Comparison of ENCODE assay signal across 8 mouse cellular contexts in the genomic region with DNA sequence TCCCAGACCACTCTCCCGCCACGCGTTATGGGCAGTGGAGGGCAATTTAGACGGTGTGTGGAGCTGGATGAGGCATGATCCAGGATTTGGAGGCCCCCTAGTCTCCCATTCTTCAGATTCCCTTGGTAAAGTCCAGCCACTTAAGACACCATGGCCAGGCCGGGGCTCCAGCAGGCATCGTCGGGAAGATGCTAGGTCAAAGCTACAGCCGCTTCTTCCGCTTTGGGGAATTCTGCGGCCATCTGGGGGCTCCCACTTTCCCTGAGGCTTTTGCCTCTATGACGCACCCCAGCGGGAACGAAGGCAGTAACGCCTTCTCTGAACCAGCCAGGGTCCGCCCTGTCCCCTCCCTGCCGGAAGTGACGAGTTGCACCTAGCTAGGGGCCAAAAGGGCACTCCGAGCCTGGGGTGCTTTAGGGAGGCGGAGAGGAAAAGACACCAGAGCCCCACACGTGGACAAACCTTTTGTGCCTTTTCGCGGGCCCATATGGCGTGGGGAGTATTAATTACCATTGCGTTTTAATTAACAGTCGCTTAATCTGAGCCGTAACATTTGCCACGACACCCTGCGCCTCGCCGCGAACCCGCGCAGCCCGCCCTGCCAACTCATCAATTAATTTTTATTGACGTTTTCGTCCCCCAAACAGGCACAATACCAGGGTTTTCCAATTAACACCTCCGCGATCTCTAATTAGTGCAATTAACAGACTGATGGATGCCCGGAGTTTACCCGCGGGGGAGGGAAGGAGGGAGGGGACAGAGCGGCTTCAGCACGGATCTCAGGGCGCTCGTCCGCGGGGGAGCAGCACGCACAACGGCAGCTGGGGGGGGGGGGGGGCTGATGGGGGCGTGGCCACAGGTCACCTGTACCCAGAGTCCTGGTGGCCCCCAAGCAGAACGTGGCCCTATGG. TPM values are rescaled to one million over a fixed set of nuclear protein-coding genes. Genes with fewer than 3 reads are reported as not detected.
DNase-seq lines count a peak whose midpoint lies in the region; ATAC-seq lines count a peak whose summit lies in the region.

No protein-coding gene starts in this region.

- H3K36me3 ChIP-seq in forebrain, embryonic 16.5 days (ENCODE audit: control insufficient read depth, insufficient read depth): no peaks in the 10 kb centered on the region
- no peaks in the 10 kb centered on the region for H3K36me3 ChIP-seq in hindbrain, embryonic 12.5 days
- peaks cover 15% of the 10 kb centered on the region for H3K36me3 ChIP-seq in limb, embryonic 13.5 days
- H3K36me3 ChIP-seq in midbrain, embryonic 12.5 days: peaks cover under 1% of the 10 kb centered on the region; the same call in 1 of the 2 replicates

- DNase-seq in T-cell, adult 2 months (ENCODE audit: low spot score): peak; percentile 71
- DNase-seq in cerebellum, adult 11 months: peak; percentile 48
- peak; percentile 50 to 66 for DNase-seq in thymus, adult 18-20 months
- no peak for DNase-seq in testis, postnatal 10 days (ENCODE audit: low spot score)

- peak overlapping the region; percentile 42 for H3K4me3 ChIP-seq in forebrain, embryonic 16.5 days (replicated peaks; ENCODE audit: low read length)
- peak overlapping the region; percentile 25 for H3K4me3 ChIP-seq in hindbrain, embryonic 12.5 days
- H3K4me3 ChIP-seq in limb, embryonic 13.5 days: peak overlapping the region; percentile 32
- peak overlapping the region; percentile 29 for H3K4me3 ChIP-seq in midbrain, embryonic 12.5 days

- H3K9ac ChIP-seq in forebrain, embryonic 16.5 days (replicated peaks; ENCODE audit: low read depth, low read length): peak overlapping the region; percentile 42
- peak overlapping the region; percentile 36; the same call in 1 of the 2 replicates for H3K9ac ChIP-seq in hindbrain, embryonic 12.5 days
- H3K9ac ChIP-seq in limb, embryonic 13.5 days: peak overlapping the region; percentile 3; the same call in 1 of the 2 replicates
- H3K9ac ChIP-seq in midbrain, embryonic 12.5 days (replicated peaks): peak overlapping the region; percentile 11; the same call in 1 of the 2 replicates

- 7% methylated on average over 49 of the region's 51 CpGs for WGBS in forebrain, embryonic 16.5 days
- 12% methylated on average over 50 of the region's 51 CpGs for WGBS in hindbrain, embryonic 12.5 days
- WGBS in limb, embryonic 13.5 days: 10% methylated on average over 51 of the region's 51 CpGs
- 10% methylated on average over 50 of the region's 51 CpGs for WGBS in midbrain, embryonic 12.5 days

- no peaks in the 10 kb centered on the region for H3K9me3 ChIP-seq in forebrain, embryonic 16.5 days (ENCODE audit: control insufficient read depth, low read length)
- no peaks in the 10 kb centered on the region for H3K9me3 ChIP-seq in hindbrain, embryonic 12.5 days (replicated peaks)
- H3K9me3 ChIP-seq in limb, embryonic 13.5 days: no peaks in the 10 kb centered on the region
- no peaks in the 10 kb centered on the region for H3K9me3 ChIP-seq in midbrain, embryonic 12.5 days

- peaks cover 16% of the 10 kb centered on the region; the same call in 1 of the 2 replicates for H3K27me3 ChIP-seq in forebrain, embryonic 16.5 days (replicated peaks; ENCODE audit: control insufficient read depth, insufficient read depth, low read length)
- peaks cover 28% of the 10 kb centered on the region for H3K27me3 ChIP-seq in hindbrain, embryonic 12.5 days
- no peaks in the 10 kb centered on the region for H3K27me3 ChIP-seq in limb, embryonic 13.5 days
- peaks cover 21% of the 10 kb centered on the region for H3K27me3 ChIP-seq in midbrain, embryonic 12.5 days

- peaks cover 62% of the 10 kb centered on the region for H3K4me1 ChIP-seq in forebrain, embryonic 16.5 days (replicated peaks; ENCODE audit: control insufficient read depth, insufficient read depth, low read length)
- peaks cover 63% of the 10 kb centered on the region for H3K4me1 ChIP-seq in hindbrain, embryonic 12.5 days
- peaks cover 72% of the 10 kb centered on the region for H3K4me1 ChIP-seq in limb, embryonic 13.5 days
- H3K4me1 ChIP-seq in midbrain, embryonic 12.5 days: peaks cover 77% of the 10 kb centered on the region

- peak overlapping the region; percentile 65 for H3K27ac ChIP-seq in forebrain, embryonic 16.5 days (ENCODE audit: low read length)
- H3K27ac ChIP-seq in hindbrain, embryonic 12.5 days: no peak overlapping the region
- H3K27ac ChIP-seq in limb, embryonic 13.5 days: no peak overlapping the region
- peak overlapping the region; percentile 72; the same call in 1 of the 2 replicates for H3K27ac ChIP-seq in midbrain, embryonic 12.5 days (replicated peaks)

- ATAC-seq in forebrain, embryonic 16.5 days: peak; percentile 47
- peak; percentile 19; the same call in 1 of the 2 replicates for ATAC-seq in hindbrain, embryonic 12.5 days (ENCODE audit: low FRiP score)
- no peak for ATAC-seq in limb, embryonic 13.5 days (ENCODE audit: low FRiP score, low read depth)
- ATAC-seq in midbrain, embryonic 12.5 days (ENCODE audit: low FRiP score, low read depth): 0 out of 2 replicates have a peak, but pooled peaks have one; percentile 20

- peak overlapping the region; percentile 57 for H3K4me2 ChIP-seq in forebrain, embryonic 16.5 days (ENCODE audit: low read length)
- H3K4me2 ChIP-seq in hindbrain, embryonic 12.5 days (replicated peaks): peak overlapping the region; percentile 50
- H3K4me2 ChIP-seq in limb, embryonic 13.5 days (replicated peaks): peak overlapping the region; percentile 66
- H3K4me2 ChIP-seq in midbrain, embryonic 12.5 days (replicated peaks): peak overlapping the region; percentile 47

RNA-seq across cellular contexts. Expression of a gene that starts 15.1 kb away (rescaled TPM):
- polyA plus RNA-seq in forebrain, embryonic 16.5 days (2015; fragmentation: Nextera tagmentation; extraction: Ambion mirVana): 29.1 and 29.6 TPM in 2 replicates
- 40.6 and 41.7 TPM in 2 replicates for polyA plus RNA-seq in hindbrain, embryonic 12.5 days (2016; fragmentation: Nextera tagmentation; extraction: Ambion mirVana)
- polyA plus RNA-seq in limb, embryonic 13.5 days (2015; fragmentation: Nextera tagmentation; extraction: Ambion mirVana): 25.9 and 30.2 TPM in 2 replicates
- 34.5 and 35.3 TPM in 2 replicates for polyA plus RNA-seq in midbrain, embryonic 12.5 days (2016; fragmentation: Nextera tagmentation; extraction: Ambion mirVana)

Comparison
In these comparisons a context has a peak if more than half of its experiments do, and no peak if none do; other contexts are left out.
1. H3K27ac ChIP-seq: peak in forebrain, embryonic 16.5 days (single experiment) and midbrain, embryonic 12.5 days (single experiment); none in hindbrain, embryonic 12.5 days (single experiment) and limb, embryonic 13.5 days (single experiment).
2. Peak in every context shown above with its lines, with median percentiles within 50 percentile points of each other: H3K4me2 ChIP-seq, H3K4me3 ChIP-seq and H3K9ac ChIP-seq.